Mouse (Mus musculus) midbrain, embryonic 10.5 days (tissue): ENCODE measurements around the gene Vstm5. TPM values are rescaled to one million over a fixed set of nuclear protein-coding genes. Genes with fewer than 3 reads are reported as not detected.

Experiments
- DNase-seq: peaks from one replicate; pipeline ENCODE4 v3.0.0-alpha.2; 2017; ENCODE audit warnings: low spot score
- H3K27ac ChIP-seq: fragments of 300-500 bp; sonication (generic); replicated peaks from 2 replicates; pipeline ENCODE4 v1.5.1; 2016; ENCODE audit warnings: mild to moderate bottlenecking
- H3K27me3 ChIP-seq: fragments of 300-500 bp; sonication (generic); 2 replicates; pipeline ENCODE4 v1.6.1; 2016; ENCODE audit warnings: low read depth, mild to moderate bottlenecking; ENCODE audit not compliant: poor library complexity, severe bottlenecking
- H3K36me3 ChIP-seq: fragments of 300-500 bp; sonication (generic); 2 replicates; pipeline ENCODE4 v1.6.1; 2016; ENCODE audit warnings: mild to moderate bottlenecking, moderate library complexity
- H3K4me1 ChIP-seq: fragments of 300-500 bp; sonication (generic); 2 replicates; pipeline ENCODE4 v1.6.1; 2016
- H3K4me3 ChIP-seq: fragments of 300-500 bp; sonication (generic); 2 replicates; pipeline ENCODE4 v1.5.1; 2016; ENCODE audit warnings: mild to moderate bottlenecking, moderate library complexity
- H3K9me3 ChIP-seq: fragments of 300-500 bp; sonication (generic); replicated peaks from 2 replicates; pipeline ENCODE4 v1.6.1; 2016; ENCODE audit warnings: mild to moderate bottlenecking
- WGBS: fragments of 180-500 bp; shearing (Covaris S2); methylation state at CpG from one replicate; pipeline ENCODE4 v1.1.7; 2016; 5-methylcytosine and 5-hydroxymethylcytosine counted together
- polyA plus RNA-seq: library from polyadenylated mRNA; unstranded; fragments of >200 nt; fragmentation: Nextera tagmentation; extraction: Ambion mirVana; gene quantifications from 2 replicates; pipeline ENCODE4 v1.2.1, GENCODE M21; 2016

The Vstm5 gene
- polyA plus RNA-seq, 1 experiment from 2014 or later = 0.70 TPM

- DNase-seq = no peak
- WGBS = 91% methylated on average over 6 of the region's 6 CpGs
Observed at GRCm38 (mm10) chr9:15240006-15240405, 1.2 kb downstream of the Vstm5 start.

GRCm38 (mm10) chr9:15240863-15241595 lies 2.2 kb downstream of the Vstm5 start:
- H3K4me3 ChIP-seq = no peak overlapping the region
- peaks cover 29% of the 10 kb centered on the region for H3K27me3 ChIP-seq
- no peaks in the 10 kb centered on the region for H3K9me3 ChIP-seq
- no peaks in the 10 kb centered on the region for H3K36me3 ChIP-seq
- WGBS = 70% methylated on average over 6 of the region's 6 CpGs
- H3K27ac ChIP-seq = no peak overlapping the region
- peaks cover 15% of the 10 kb centered on the region for H3K4me1 ChIP-seq
- DNase-seq = no peak

More at GRCm38 (mm10) chr9:15240006-15240405, 1.2 kb downstream of the Vstm5 start:
- H3K4me1 ChIP-seq = peaks cover 15% of the 10 kb centered on the region
- H3K27ac ChIP-seq = no peak overlapping the region
- no peaks in the 10 kb centered on the region for H3K9me3 ChIP-seq
- H3K4me3 ChIP-seq = no peak overlapping the region
- no peaks in the 10 kb centered on the region for H3K36me3 ChIP-seq
- H3K27me3 ChIP-seq = peaks cover 29% of the 10 kb centered on the region

- H3K4me3 ChIP-seq = no peak overlapping the region
- DNase-seq = peak; percentile 55
- H3K27me3 ChIP-seq = peaks cover 29% of the 10 kb centered on the region
- H3K36me3 ChIP-seq = no peaks in the 10 kb centered on the region
- H3K27ac ChIP-seq = no peak overlapping the region
- H3K4me1 ChIP-seq = peaks cover 15% of the 10 kb centered on the region
- H3K9me3 ChIP-seq = no peaks in the 10 kb centered on the region
- WGBS = 53% methylated on average over 9 of the region's 9 CpGs
Observed at GRCm38 (mm10) chr9:15241596-15241939, 2.7 kb downstream of the Vstm5 start.

- DNase-seq = no peak
- H3K27ac ChIP-seq = no peak overlapping the region
- WGBS = 89% methylated on average over 1 of the region's 1 CpGs
- peaks cover 29% of the 10 kb centered on the region for H3K27me3 ChIP-seq
- H3K4me3 ChIP-seq = no peak overlapping the region
- peaks cover 15% of the 10 kb centered on the region for H3K4me1 ChIP-seq
- no peaks in the 10 kb centered on the region for H3K9me3 ChIP-seq
- no peaks in the 10 kb centered on the region for H3K36me3 ChIP-seq
Observed at GRCm38 (mm10) chr9:15242130-15242529, 3.3 kb downstream of the Vstm5 start.

- Histone ChIP-seq H3K36me3 (no peaks in the 10 kb centered on the region), H3K27ac (no peak overlapping the region), H3K27me3 (peaks cover 3% of the 10 kb centered on the region), H3K4me1 (no peaks in the 10 kb centered on the region), H3K9me3 (no peaks in the 10 kb centered on the region), H3K4me3 (no peak overlapping the region)
- DNase-seq = no peak
- WGBS = 79% methylated on average over 14 of the region's 14 CpGs
Observed at GRCm38 (mm10) chr9:15245319-15246075, 6.7 kb downstream of the Vstm5 start.

- Histone ChIP-seq H3K4me1 (no peaks in the 10 kb centered on the region), H3K36me3 (no peaks in the 10 kb centered on the region), H3K4me3 (no peak overlapping the region), H3K9me3 (no peaks in the 10 kb centered on the region), H3K27me3 (no peaks in the 10 kb centered on the region), H3K27ac (no peak overlapping the region)
- 82% methylated on average over 7 of the region's 7 CpGs for WGBS
- no peak for DNase-seq
Observed at GRCm38 (mm10) chr9:15250376-15250775, 11.5 kb downstream of the Vstm5 start.

GRCm38 (mm10) chr9:15252196-15252595 lies 13.4 kb downstream of the Vstm5 start:
- Histone ChIP-seq H3K4me3 (no peak overlapping the region), H3K27me3 (no peaks in the 10 kb centered on the region), H3K4me1 (no peaks in the 10 kb centered on the region), H3K9me3 (no peaks in the 10 kb centered on the region), H3K36me3 (no peaks in the 10 kb centered on the region), H3K27ac (no peak overlapping the region)
- 87% methylated on average over 7 of the region's 7 CpGs for WGBS
- DNase-seq = no peak

- Histone ChIP-seq H3K27ac (no peak overlapping the region), H3K9me3 (no peaks in the 10 kb centered on the region), H3K4me1 (no peaks in the 10 kb centered on the region), H3K4me3 (no peak overlapping the region), H3K36me3 (no peaks in the 10 kb centered on the region), H3K27me3 (no peaks in the 10 kb centered on the region)
- 85% methylated on average over 7 of the region's 7 CpGs for WGBS
- DNase-seq = no peak
Observed at GRCm38 (mm10) chr9:15254501-15254900, 15.7 kb downstream of the Vstm5 start.

- Histone ChIP-seq H3K36me3 (peaks cover 12% of the 10 kb centered on the region), H3K9me3 (no peaks in the 10 kb centered on the region), H3K27ac (no peak overlapping the region), H3K4me3 (no peak overlapping the region), H3K27me3 (no peaks in the 10 kb centered on the region), H3K4me1 (no peaks in the 10 kb centered on the region)
- WGBS = 86% methylated on average over 3 of the region's 3 CpGs
- DNase-seq = no peak
Observed at GRCm38 (mm10) chr9:15256214-15256613, 17.4 kb downstream of the Vstm5 start.

- no peak overlapping the region for H3K4me3 ChIP-seq
- H3K27ac ChIP-seq = no peak overlapping the region
- peaks cover 70% of the 10 kb centered on the region for H3K36me3 ChIP-seq
- WGBS = 95% methylated on average over 8 of the region's 8 CpGs
- DNase-seq = no peak
- H3K9me3 ChIP-seq = no peaks in the 10 kb centered on the region
- no peaks in the 10 kb centered on the region for H3K27me3 ChIP-seq
- H3K4me1 ChIP-seq = no peaks in the 10 kb centered on the region
Observed at GRCm38 (mm10) chr9:15261980-15262379, 23.1 kb downstream of the Vstm5 start.

- Histone ChIP-seq H3K36me3 (peaks cover 85% of the 10 kb centered on the region), H3K4me1 (no peaks in the 10 kb centered on the region), H3K27ac (no peak overlapping the region), H3K4me3 (no peak overlapping the region), H3K27me3 (no peaks in the 10 kb centered on the region), H3K9me3 (no peaks in the 10 kb centered on the region)
- 96% methylated on average over 10 of the region's 10 CpGs for WGBS
- no peak for DNase-seq
Observed at GRCm38 (mm10) chr9:15263487-15263886, 24.6 kb downstream of the Vstm5 start.

GRCm38 (mm10) chr9:15273981-15274380 lies 35.1 kb downstream of the Vstm5 start:
- peaks cover 84% of the 10 kb centered on the region for H3K36me3 ChIP-seq
- WGBS = 94% methylated on average over 2 of the region's 2 CpGs

GRCm38 (mm10) chr9:15276855-15277254 lies 38.0 kb downstream of the Vstm5 start:
- 94% methylated on average over 4 of the region's 4 CpGs for WGBS
- DNase-seq = no peak
- Histone ChIP-seq H3K27ac (no peak overlapping the region), H3K9me3 (no peaks in the 10 kb centered on the region), H3K4me1 (peaks cover 25% of the 10 kb centered on the region), H3K4me3 (no peak overlapping the region), H3K36me3 (peaks cover 55% of the 10 kb centered on the region), H3K27me3 (no peaks in the 10 kb centered on the region)

More at GRCm38 (mm10) chr9:15273981-15274380, 35.1 kb downstream of the Vstm5 start:
- no peak for DNase-seq
- Histone ChIP-seq H3K27ac (no peak overlapping the region), H3K27me3 (no peaks in the 10 kb centered on the region), H3K4me1 (peaks cover 11% of the 10 kb centered on the region), H3K4me3 (no peak overlapping the region), H3K9me3 (no peaks in the 10 kb centered on the region)
